Mouse (Mus musculus) midbrain, embryonic 12.5 days (tissue): ENCODE data around the gene Pja2. TPM values are rescaled to one million over a fixed set of nuclear protein-coding genes. Genes with fewer than 3 reads are reported as not detected.
"Not testable (repeated sequence)": the region's sequence is repeated elsewhere in the genome, so short reads cannot be mapped to it uniquely, and the experiment has no call there.

Source experiments
- ATAC-seq: fragments of 200-750 bp; cut with Nextera tagmentation; 2 replicates; pipeline ENCODE4 v1.8.0; 2017; ENCODE audit warnings: low read depth, moderate TSS enrichment, moderate library complexity; ENCODE audit not compliant: low FRiP score
- H3K27ac ChIP-seq: fragments of 300-500 bp; sonication (generic); replicated peaks from 2 replicates; pipeline ENCODE4 v1.5.1; 2016; ENCODE audit warnings: mild to moderate bottlenecking
- H3K27me3 ChIP-seq: fragments of 300-500 bp; sonication (generic); 2 replicates; pipeline ENCODE4 v1.6.1; 2016; ENCODE audit warnings: mild to moderate bottlenecking
- H3K36me3 ChIP-seq: fragments of 300-500 bp; sonication (generic); 2 replicates; pipeline ENCODE4 v1.6.1; 2016
- H3K4me1 ChIP-seq: fragments of 300-500 bp; sonication (generic); 2 replicates; pipeline ENCODE4 v1.6.1; 2016
- H3K4me2 ChIP-seq: fragments of 300-500 bp; sonication (generic); replicated peaks from 2 replicates; pipeline ENCODE4 v1.6.1; 2016; ENCODE audit warnings: mild to moderate bottlenecking, moderate library complexity
- H3K4me3 ChIP-seq: fragments of 300-500 bp; sonication (generic); 2 replicates; pipeline ENCODE4 v1.5.1; 2016; ENCODE audit warnings: mild to moderate bottlenecking
- H3K9ac ChIP-seq: fragments of 300-500 bp; sonication (generic); replicated peaks from 2 replicates; pipeline ENCODE4 v1.6.1; 2016; ENCODE audit warnings: mild to moderate bottlenecking, moderate library complexity
- H3K9me3 ChIP-seq: fragments of 300-500 bp; sonication (generic); 2 replicates; pipeline ENCODE4 v1.6.1; 2016; ENCODE audit warnings: mild to moderate bottlenecking
- whole genome bisulfite sequencing: fragments of 180-500 bp; shearing (Covaris S2); methylation state at CpG from one replicate; pipeline ENCODE4 v1.1.7; 2016; 5-methylcytosine and 5-hydroxymethylcytosine counted together
- polyA plus RNA-seq: library from polyadenylated mRNA; unstranded; fragments of >200 nt; fragmentation: Nextera tagmentation; extraction: Ambion mirVana; gene quantifications from 2 replicates; pipeline ENCODE4 v1.2.1, GENCODE M21; 2016

The Pja2 gene
- polyA plus RNA-seq, 1 experiment from 2014 or later = 88.4 TPM

DNA sequence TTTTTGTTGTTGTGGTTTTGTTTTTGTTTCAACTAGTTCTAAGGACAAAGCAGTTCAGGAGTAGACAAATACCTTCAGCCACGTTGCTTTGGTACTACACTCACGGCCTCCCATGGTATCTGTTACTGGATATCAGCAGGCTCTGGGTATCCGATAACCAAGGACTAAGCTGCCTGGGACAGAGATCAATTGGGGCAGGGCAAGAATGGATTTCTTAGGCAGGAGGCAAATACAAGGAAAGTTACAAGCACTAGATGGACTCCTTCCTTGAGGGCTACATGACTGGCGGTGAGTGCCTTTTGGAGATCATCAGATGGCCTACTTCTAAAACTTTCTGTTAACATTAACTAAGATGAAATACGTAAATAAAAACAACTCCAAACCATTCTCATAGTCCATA is 55.0 kb downstream of the Pja2 start:
- Histone ChIP-seq H3K4me1 (no peaks in the 10 kb centered on the region), H3K27ac (no peak overlapping the region), H3K27me3 (no peaks in the 10 kb centered on the region), H3K36me3 (peaks cover 12% of the 10 kb centered on the region; the same call in 1 of the 2 replicates), H3K4me2 (no peak overlapping the region), H3K4me3 (no peak overlapping the region), H3K9ac (no peak overlapping the region), H3K9me3 (no peaks in the 10 kb centered on the region)
- WGBS = 90% methylated on average over 5 of the region's 5 CpGs
- ATAC-seq = no peak

GRCm38 (mm10) chr17:64275188-64275587 is 56.5 kb downstream of the Pja2 start:
- Histone ChIP-seq H3K4me3 (no peak overlapping the region), H3K9ac (no peak overlapping the region), H3K4me2 (no peak overlapping the region), H3K36me3 (peaks cover 6% of the 10 kb centered on the region; the same call in 1 of the 2 replicates), H3K4me1 (no peaks in the 10 kb centered on the region), H3K27ac (no peak overlapping the region), H3K27me3 (no peaks in the 10 kb centered on the region), H3K9me3 (no peaks in the 10 kb centered on the region)
- ATAC-seq = no peak
- 90% methylated on average over 4 of the region's 4 CpGs for WGBS

DNA sequence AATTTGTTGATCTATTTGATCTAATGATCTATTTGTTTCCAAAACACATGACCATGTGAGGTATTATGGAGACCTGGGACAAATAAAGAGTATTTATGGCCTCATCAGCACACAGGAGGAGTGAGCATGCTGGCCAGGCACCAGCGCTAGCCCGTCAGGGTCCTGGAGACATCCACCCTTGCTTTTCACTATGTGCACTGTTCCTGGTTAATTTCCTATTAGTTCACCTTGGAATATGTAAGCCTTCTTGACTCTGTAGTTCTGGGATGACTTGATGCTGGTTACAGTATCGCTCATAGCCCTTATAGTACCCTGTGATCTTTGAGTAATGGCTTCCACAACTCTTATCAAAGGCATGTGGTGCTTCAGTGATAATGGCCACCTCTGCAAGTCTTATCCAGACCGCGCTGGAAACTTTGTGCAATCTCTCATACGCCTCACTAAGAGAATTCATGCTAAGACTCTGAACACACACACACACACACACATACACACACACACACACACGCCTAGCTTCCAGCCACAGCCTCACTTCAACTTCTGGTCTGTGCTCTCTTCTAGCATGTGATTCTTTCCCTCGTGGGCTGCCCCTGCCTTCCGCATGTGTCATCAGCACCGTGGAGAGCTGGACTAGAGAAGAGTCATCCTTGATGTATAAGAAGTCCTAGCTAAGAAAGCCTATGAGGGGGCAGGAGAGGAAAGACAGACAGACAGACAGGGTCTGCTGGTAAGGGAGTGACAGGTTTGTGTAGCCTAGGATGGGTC is 57.2 kb downstream of the Pja2 start:
- no peaks in the 10 kb centered on the region; the same call in 1 of the 2 replicates for H3K36me3 ChIP-seq
- no peak overlapping the region for H3K9ac ChIP-seq
- 98% methylated on average over 10 of the region's 10 CpGs for WGBS
- H3K27me3 ChIP-seq = no peaks in the 10 kb centered on the region
- no peak for ATAC-seq
- H3K4me2 ChIP-seq = no peak overlapping the region
- no peaks in the 10 kb centered on the region for H3K4me1 ChIP-seq
- no peak overlapping the region for H3K4me3 ChIP-seq
- H3K27ac ChIP-seq = no peak overlapping the region
- no peaks in the 10 kb centered on the region for H3K9me3 ChIP-seq

GRCm38 (mm10) chr17:64260571-64260970 is 71.1 kb downstream of the Pja2 start:
- 86% methylated on average over 1 of the region's 1 CpGs for WGBS
- ATAC-seq = no peak
- Histone ChIP-seq H3K27ac (no peak overlapping the region), H3K9me3 (no peaks in the 10 kb centered on the region), H3K4me1 (no peaks in the 10 kb centered on the region), H3K9ac (no peak overlapping the region), H3K36me3 (no peaks in the 10 kb centered on the region), H3K4me3 (no peak overlapping the region), H3K27me3 (no peaks in the 10 kb centered on the region), H3K4me2 (no peak overlapping the region)

DNA sequence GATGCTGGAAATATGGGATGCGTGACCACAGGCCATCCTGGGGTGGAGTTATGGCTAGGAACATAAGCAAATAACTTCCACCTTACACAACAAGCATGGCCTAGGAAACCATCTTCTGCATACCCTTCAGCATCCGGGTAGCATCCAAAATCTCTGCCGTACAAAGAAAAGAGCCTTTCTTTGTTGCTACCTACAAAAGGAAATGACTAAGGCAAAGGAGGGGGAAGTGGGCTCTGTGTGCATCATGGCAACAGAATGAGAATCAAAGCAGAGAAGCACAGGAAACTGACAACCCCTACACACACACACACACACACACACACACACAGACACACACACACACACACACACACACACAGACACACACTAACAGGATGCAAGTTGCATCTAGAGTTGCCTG is 83.5 kb downstream of the Pja2 start:
- Histone ChIP-seq H3K36me3 (no peaks in the 10 kb centered on the region), H3K4me3 (no peak overlapping the region)

GRCm38 (mm10) chr17:64242898-64243297 is 88.8 kb downstream of the Pja2 start:
- Histone ChIP-seq H3K27me3 (no peaks in the 10 kb centered on the region), H3K4me2 (no peak overlapping the region), H3K4me3 (no peak overlapping the region), H3K9ac (no peak overlapping the region), H3K36me3 (no peaks in the 10 kb centered on the region), H3K9me3 (no peaks in the 10 kb centered on the region), H3K27ac (no peak overlapping the region), H3K4me1 (no peaks in the 10 kb centered on the region)
- 83% methylated on average over 12 of the region's 12 CpGs for WGBS
- ATAC-seq = no peak

More for the DNA sequence above, 83.5 kb downstream of the Pja2 start:
- Histone ChIP-seq H3K9ac (no peak overlapping the region), H3K27ac (no peak overlapping the region), H3K4me2 (no peak overlapping the region), H3K9me3 (no peaks in the 10 kb centered on the region), H3K4me1 (no peaks in the 10 kb centered on the region), H3K27me3 (no peaks in the 10 kb centered on the region)
- 58% methylated on average over 3 of the region's 3 CpGs for whole genome bisulfite sequencing
- ATAC-seq = no peak

DNA sequence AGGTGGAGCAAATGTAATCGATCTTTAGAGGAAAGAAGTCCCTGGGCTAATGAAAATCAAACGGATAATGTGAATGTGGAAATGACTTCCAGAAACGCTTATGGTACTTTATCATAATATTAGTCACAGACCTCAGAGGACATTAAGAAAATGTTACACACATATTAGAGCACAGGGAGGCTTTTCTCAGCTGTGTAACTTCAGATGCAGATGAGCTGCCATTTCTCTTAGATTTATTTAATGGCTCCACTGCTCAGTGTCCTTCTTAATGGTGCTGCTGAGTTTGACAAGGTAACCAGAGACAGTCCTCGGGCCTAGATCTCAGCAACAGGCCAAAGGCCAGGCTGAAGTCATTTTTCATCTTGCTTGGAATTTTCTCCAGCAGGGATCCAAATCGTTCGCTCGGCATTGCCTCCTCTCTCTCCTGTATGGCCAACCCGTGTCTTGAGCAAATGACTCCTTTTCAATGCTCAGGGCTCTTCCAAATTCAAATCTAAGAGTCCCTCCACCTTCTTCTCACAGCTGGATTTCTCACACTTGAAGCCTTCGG is 89.3 kb downstream of the Pja2 start:
- Histone ChIP-seq H3K9ac (no peak overlapping the region), H3K4me2 (no peak overlapping the region), H3K4me3 (no peak overlapping the region), H3K27ac (no peak overlapping the region), H3K27me3 (no peaks in the 10 kb centered on the region), H3K4me1 (no peaks in the 10 kb centered on the region), H3K36me3 (no peaks in the 10 kb centered on the region), H3K9me3 (no peaks in the 10 kb centered on the region)
- WGBS = 81% methylated on average over 9 of the region's 9 CpGs
- no peak for ATAC-seq

GRCm38 (mm10) chr17:64241544-64242292 is 90.0 kb downstream of the Pja2 start:
- no peaks in the 10 kb centered on the region for H3K4me1 ChIP-seq
- no peak overlapping the region for H3K27ac ChIP-seq
- no peak overlapping the region for H3K9ac ChIP-seq
- no peaks in the 10 kb centered on the region for H3K27me3 ChIP-seq
- no peak overlapping the region for H3K4me2 ChIP-seq
- ATAC-seq = no peak
- 85% methylated on average over 11 of the region's 11 CpGs for WGBS
- no peaks in the 10 kb centered on the region for H3K9me3 ChIP-seq
- no peak overlapping the region for H3K4me3 ChIP-seq
- H3K36me3 ChIP-seq = no peaks in the 10 kb centered on the region

GRCm38 (mm10) chr17:64232134-64232533 is 99.6 kb downstream of the Pja2 start:
- H3K27ac ChIP-seq = no peak overlapping the region
- WGBS = 79% methylated on average over 4 of the region's 4 CpGs
- ATAC-seq = no peak

DNA sequence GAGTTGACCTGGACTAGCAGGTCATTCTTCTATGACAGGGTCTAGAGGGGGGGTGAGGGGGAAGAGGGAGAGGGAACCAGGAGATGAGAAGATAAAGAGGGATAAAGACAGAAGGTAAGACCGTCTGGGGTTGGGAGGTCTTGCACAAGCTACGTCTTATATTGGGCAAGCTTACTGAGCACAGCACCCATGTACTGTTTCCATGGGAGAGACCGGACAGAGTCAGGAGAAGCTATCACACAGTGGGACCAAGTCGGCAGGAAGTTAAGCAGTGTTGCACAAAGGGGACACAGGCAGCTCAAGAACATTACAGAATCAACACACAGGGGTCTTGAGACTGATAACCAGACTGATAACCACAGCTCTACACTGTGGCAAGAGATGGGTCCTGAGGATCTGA is 100.1 kb downstream of the Pja2 start:
- H3K9me3 ChIP-seq, H3K9ac ChIP-seq, H3K4me2 ChIP-seq, H3K4me3 ChIP-seq, ATAC-seq, H3K27me3 ChIP-seq, H3K36me3 ChIP-seq, H3K4me1 ChIP-seq, H3K27ac ChIP-seq: not testable (repeated sequence)
- WGBS = 93% methylated on average over 4 of the region's 4 CpGs

More at GRCm38 (mm10) chr17:64232134-64232533, 99.6 kb downstream of the Pja2 start:
- no peaks in the 10 kb centered on the region for H3K27me3 ChIP-seq
- no peaks in the 10 kb centered on the region for H3K9me3 ChIP-seq
- no peak overlapping the region for H3K9ac ChIP-seq
- no peaks in the 10 kb centered on the region for H3K4me1 ChIP-seq
- no peaks in the 10 kb centered on the region for H3K36me3 ChIP-seq
- no peak overlapping the region for H3K4me3 ChIP-seq
- no peak overlapping the region for H3K4me2 ChIP-seq

GRCm38 (mm10) chr17:64231172-64231571 is 100.5 kb downstream of the Pja2 start:
- WGBS = 81% methylated on average over 8 of the region's 8 CpGs
- Histone ChIP-seq H3K9ac (no peak overlapping the region), H3K9me3 (no peaks in the 10 kb centered on the region), H3K4me3 (no peak overlapping the region), H3K27me3 (no peaks in the 10 kb centered on the region), H3K27ac (no peak overlapping the region), H3K4me2 (no peak overlapping the region), H3K4me1 (no peaks in the 10 kb centered on the region), H3K36me3 (no peaks in the 10 kb centered on the region)
- ATAC-seq = no peak
